Mouse (Mus musculus) G1E (cell line): ENCODE results near the gene Coq8b. TPM values are rescaled to one million over a fixed set of nuclear protein-coding genes. Genes with fewer than 3 reads are reported as not detected.

ENCODE experiments used
- ATAC-seq: 2 replicates; pipeline ENCODE4 v1.8.0; 2016; ENCODE audit warnings: mild to moderate bottlenecking; ENCODE audit not compliant: insufficient number of reproducible peaks, poor library complexity, low FRiP score, severe bottlenecking; ENCODE audit errors: extremely low read depth
- DNase-seq: peaks from one replicate; pipeline ENCODE4 v3.0.0; 2012; ENCODE audit warnings: low spot score
- H3K27me3 ChIP-seq: 2 replicates; pipeline ENCODE4 v1.6.1; 2012; ENCODE audit warnings: mild to moderate bottlenecking, low read length, inconsistent platforms; ENCODE audit not compliant: insufficient read depth
- H3K36me3 ChIP-seq: replicated peaks from 2 replicates; pipeline ENCODE3; 2012; ENCODE audit warnings: mild to moderate bottlenecking, inconsistent platforms
- H3K4me1 ChIP-seq: 2 replicates; pipeline ENCODE4 v1.6.1; 2012; ENCODE audit warnings: low read depth, low read length, inconsistent platforms, mixed read lengths; ENCODE audit not compliant: insufficient read depth
- H3K4me3 ChIP-seq: 2 replicates; pipeline ENCODE4 v1.5.1; 2012; ENCODE audit warnings: low read depth, mild to moderate bottlenecking, inconsistent platforms, low read length, moderate library complexity, mixed read lengths
- H3K9me3 ChIP-seq: replicated peaks from 2 replicates; pipeline ENCODE4 v1.6.1; 2012; ENCODE audit warnings: inconsistent platforms
- CTCF ChIP-seq: IDR thresholded peaks from 2 replicates; pipeline ENCODE4 v1.5.1; 2012; ENCODE audit warnings: low read depth, low read length, inconsistent platforms, mixed read lengths
- GATA1 ChIP-seq: IDR thresholded peaks from 2 replicates; pipeline ENCODE4 v1.6.1; 2012; ENCODE audit warnings: borderline replicate concordance, low read length, inconsistent platforms, mixed read lengths
- GATA2 ChIP-seq: IDR thresholded peaks from 2 replicates; pipeline ENCODE4 v1.6.1; 2012; ENCODE audit warnings: low read depth, low read length, inconsistent platforms, borderline replicate concordance
- POLR2AphosphoS5 ChIP-seq: IDR thresholded peaks from 2 replicates; pipeline ENCODE4 v1.6.1; 2012; ENCODE audit warnings: low read depth, low read length, inconsistent platforms; ENCODE audit not compliant: insufficient replicate concordance
- TAL1 ChIP-seq: conservative IDR thresholded peaks from 2 replicates; pipeline ENCODE4 v1.6.1; 2012; ENCODE audit warnings: low read depth, low read length, inconsistent platforms, mixed read lengths
- polyA plus RNA-seq: library from polyadenylated mRNA; stranded (reverse); fragments of >175 nt; gene quantifications from 2 replicates; pipeline ENCODE4 v1.2.3, GENCODE M21; 2012
- total RNA-seq, 2 experiments: library from RNA; stranded (forward) in 1 of 2; stranded (reverse) in 1 of 2; fragments of 200-1000 nt in 1 of 2; fragments of >200 nt in 1 of 2; fragmentation: Nextera tagmentation in 1 of 2; gene quantifications; 2 replicates each; pipeline ENCODE4 v1.2.3; 2014 to 2017

Coq8b gene
- total RNA-seq (2014; fragmentation: Nextera tagmentation) (19.3 and 30.4 TPM in 2 replicates), total RNA-seq (2017) (25.3 and 25.5 TPM in 2 replicates), polyA plus RNA-seq (62.2 and 65.3 TPM in 2 replicates)

GRCm38 (mm10) chr7:27232781-27233281, at the start of gene Coq8b:
TSS of gene Coq8b (plus strand) at chr7:27233023.
- DNase-seq (peak; percentile 97), ATAC-seq (peak; percentile 91)
- Histone ChIP-seq H3K4me3 (peak within 1 kb of the TSS; percentile 77), H3K36me3 (peaks cover 35% of the 10 kb centered on the region), H3K27me3 (no peaks in the 10 kb centered on the region), H3K9me3 (no peaks in the 10 kb centered on the region), H3K4me1 (peaks cover 45% of the 10 kb centered on the region)
- TF ChIP-seq TAL1 (no peak), GATA1 (no peak), CTCF (no peak), GATA2 (no peak), POLR2AphosphoS5 (no peak)

DNA sequence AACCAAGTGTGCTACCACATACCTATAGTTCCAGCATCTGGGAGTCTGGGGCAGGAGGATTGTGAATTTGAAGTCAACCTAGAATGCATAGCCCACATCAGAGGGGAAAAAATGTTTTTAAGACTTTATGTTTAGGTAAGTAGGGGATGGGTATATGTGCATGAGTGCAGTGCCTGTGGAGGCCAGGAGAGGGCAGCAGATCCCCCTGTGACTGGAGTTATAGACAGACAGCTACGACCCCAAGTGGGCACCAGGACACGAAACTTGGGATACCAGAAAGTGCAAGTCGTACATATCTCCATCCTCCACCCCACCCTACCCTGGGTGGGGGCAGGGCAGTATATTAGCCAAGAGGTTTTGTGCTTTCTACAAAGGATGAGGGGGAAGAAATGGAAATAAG, 47.9 kb upstream of the Coq8b start:
- DNase-seq (peak; percentile 35), ATAC-seq (peak; percentile 28; the same call in 1 of the 2 replicates)
- H3K9me3 ChIP-seq = no peaks in the 10 kb centered on the region
- H3K4me3 ChIP-seq = no peak overlapping the region
- peaks cover 87% of the 10 kb centered on the region for H3K36me3 ChIP-seq
- peak; percentile 96 for TF ChIP-seq CTCF
- no peak for TF ChIP-seq GATA1
- no peaks in the 10 kb centered on the region for H3K27me3 ChIP-seq
- H3K4me1 ChIP-seq = peaks cover 30% of the 10 kb centered on the region

DNA sequence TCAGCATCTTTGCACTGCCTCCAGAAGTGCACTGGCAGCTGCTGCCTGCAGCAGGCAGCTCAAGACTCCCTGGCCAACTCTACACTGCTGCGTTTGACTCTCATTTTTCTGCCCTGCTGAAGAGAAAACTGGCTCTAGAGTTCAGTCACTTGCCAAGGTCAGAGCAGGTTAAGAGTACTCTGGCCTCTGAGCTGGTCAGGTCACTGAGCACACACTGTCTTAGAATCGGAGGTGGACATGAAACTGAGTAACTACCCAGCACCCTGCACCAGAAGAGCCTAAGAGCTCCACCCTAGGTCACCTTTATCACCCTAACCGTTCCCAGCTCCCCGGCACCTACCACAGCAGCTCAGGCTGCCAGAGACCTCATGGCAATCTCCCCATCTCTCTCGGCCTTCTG, 46.8 kb upstream of the Coq8b start:
- Histone ChIP-seq H3K9me3 (no peaks in the 10 kb centered on the region), H3K4me3 (no peak overlapping the region), H3K27me3 (no peaks in the 10 kb centered on the region), H3K36me3 (peaks cover 93% of the 10 kb centered on the region), H3K4me1 (peaks cover 29% of the 10 kb centered on the region)
- ATAC-seq (no peak), DNase-seq (no peak)
- TF ChIP-seq CTCF = no peak
- no peak for TF ChIP-seq TAL1
- TF ChIP-seq GATA2 = no peak
- no peak for TF ChIP-seq POLR2AphosphoS5

DNA sequence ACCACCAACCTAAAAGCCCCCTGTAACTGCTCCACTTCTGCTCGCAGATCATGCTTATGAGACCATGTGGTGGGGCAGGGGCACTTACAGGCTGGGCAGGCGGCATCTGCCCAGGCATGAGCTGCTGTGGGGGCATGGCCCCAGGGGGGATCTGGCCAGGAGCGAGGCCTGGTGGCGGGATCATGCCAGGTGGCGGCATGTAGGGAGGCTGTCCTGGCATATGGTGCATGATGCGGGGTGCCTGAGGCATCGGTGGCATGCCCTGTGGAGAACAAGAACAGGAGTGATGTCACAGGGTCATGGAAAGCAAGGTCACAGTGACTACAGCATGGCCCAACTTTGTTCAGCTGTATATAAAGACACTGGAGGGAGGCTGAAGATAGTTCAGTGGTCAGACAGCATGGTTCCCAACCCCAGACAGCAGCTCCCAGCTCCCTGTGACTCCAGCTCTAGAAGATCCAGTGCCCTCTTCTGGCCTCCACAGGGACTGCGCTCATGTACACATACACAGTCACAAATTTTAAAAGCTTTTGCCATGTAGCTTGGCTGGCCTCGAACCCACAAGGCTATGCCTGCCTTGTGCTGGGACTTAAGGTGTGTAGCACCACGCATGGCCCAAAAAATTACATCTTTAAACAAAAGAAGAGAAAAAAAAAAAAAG, 43.4 kb upstream of the Coq8b start:
- H3K4me1 ChIP-seq = peaks cover 54% of the 10 kb centered on the region
- no peaks in the 10 kb centered on the region for H3K27me3 ChIP-seq
- no peak overlapping the region; the same call in 1 of the 2 replicates for H3K4me3 ChIP-seq
- ATAC-seq = no peak
- DNase-seq = no peak
- no peaks in the 10 kb centered on the region for H3K9me3 ChIP-seq
- peaks cover 98% of the 10 kb centered on the region for H3K36me3 ChIP-seq
- peak; percentile 4; the same call in 1 of the 2 replicates for TF ChIP-seq CTCF
- TF ChIP-seq TAL1 = no peak

- DNase-seq = no peak
- Histone ChIP-seq H3K4me1 (peaks cover 57% of the 10 kb centered on the region), H3K9me3 (no peaks in the 10 kb centered on the region), H3K4me3 (no peak overlapping the region), H3K36me3 (peaks cover 79% of the 10 kb centered on the region), H3K27me3 (no peaks in the 10 kb centered on the region)
- ATAC-seq = no peak
- no peak for TF ChIP-seq GATA2
- TF ChIP-seq POLR2AphosphoS5 = no peak
Measured at GRCm38 (mm10) chr7:27192434-27192833, 40.4 kb upstream of the Coq8b start.

DNA sequence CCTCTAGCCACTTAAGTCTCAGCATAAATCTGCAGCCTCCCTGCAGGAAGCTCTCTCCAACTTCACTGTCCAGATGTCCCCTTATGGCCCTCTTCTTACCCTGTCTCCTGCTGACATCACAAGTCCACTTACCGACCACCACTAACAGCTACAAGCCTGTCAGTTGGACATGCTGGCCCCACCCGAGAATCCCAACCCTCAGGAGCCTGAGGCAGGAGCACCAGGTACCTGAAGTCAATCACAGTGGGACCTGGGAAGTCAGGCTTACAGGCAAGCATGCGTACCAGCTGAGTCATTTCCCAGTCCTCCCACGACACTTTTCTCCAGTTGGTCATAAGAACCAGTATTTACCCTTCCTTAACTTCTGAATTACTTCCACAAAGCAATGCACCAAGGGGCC, 39.1 kb upstream of the Coq8b start:
- peaks cover 78% of the 10 kb centered on the region for H3K36me3 ChIP-seq
- H3K27me3 ChIP-seq = no peaks in the 10 kb centered on the region
- H3K9me3 ChIP-seq = no peaks in the 10 kb centered on the region
- peaks cover 57% of the 10 kb centered on the region for H3K4me1 ChIP-seq
- ATAC-seq (no peak), DNase-seq (no peak)
- peak overlapping the region; percentile 14; the same call in 1 of the 2 replicates for H3K4me3 ChIP-seq
- TF ChIP-seq GATA2 (no peak), TAL1 (no peak), GATA1 (no peak), POLR2AphosphoS5 (no peak), CTCF (no peak)
